Mouse (Mus musculus) CH12.LX (cell line): Measurements from ENCODE around the gene Arhgef33. TPM values are rescaled to one million over a fixed set of nuclear protein-coding genes. Genes with fewer than 3 reads are reported as not detected.

Source experiments
- DNase-seq: peaks from one replicate; pipeline ENCODE4 v3.0.0-alpha.2; 2013; ENCODE audit errors: extremely low read depth
- H3K27ac ChIP-seq: 2 replicates; pipeline ENCODE4 v1.5.1; 2012; ENCODE audit warnings: low read depth, mild to moderate bottlenecking, control low read depth, moderate library complexity; ENCODE audit not compliant: insufficient read depth
- H3K27me3 ChIP-seq: replicated peaks from 2 replicates; pipeline ENCODE3; 2012; ENCODE audit warnings: inconsistent platforms
- H3K36me3 ChIP-seq, 2 experiments: replicated peaks in 1 of 2; 2 replicates each; pipeline versions ENCODE3 to v1.6.1; 2012; ENCODE audit warnings: inconsistent platforms in 1 of 2, low read length in 1 of 2, mild to moderate bottlenecking in 1 of 2, mixed read lengths in 1 of 2, moderate library complexity in 1 of 2; ENCODE audit not compliant: control insufficient read depth in 1 of 2, insufficient read depth in 1 of 2
- H3K4me1 ChIP-seq, 2 experiments: 2 replicates each; pipeline ENCODE4 v1.6.1; 2012; ENCODE audit warnings: inconsistent platforms in 1 of 2, moderate library complexity in 1 of 2; ENCODE audit not compliant: insufficient read depth in 2 of 2, control insufficient read depth in 1 of 2
- H3K4me2 ChIP-seq: 2 replicates; pipeline ENCODE4 v1.6.1; 2012; ENCODE audit warnings: low read depth, mild to moderate bottlenecking, control low read depth; ENCODE audit not compliant: poor library complexity, insufficient read depth, severe bottlenecking
- H3K4me3 ChIP-seq, 3 experiments: fragments of 150-350 bp in 1 of 3; sonication (generic) in 1 of 3; replicated peaks in 1 of 3; 2 replicates each; pipeline versions ENCODE3 to v1.5.1; 2011 to 2012; ENCODE audit warnings: low read depth in 2 of 3, low read length in 2 of 3, mild to moderate bottlenecking in 2 of 3, moderate library complexity in 2 of 3, control low read depth in 1 of 3, improper control_type of control experiment in 1 of 3, inconsistent platforms in 1 of 3, mixed read lengths in 1 of 3; ENCODE audit not compliant: poor library complexity in 1 of 3
- H3K79me2 ChIP-seq: replicated peaks from 2 replicates; pipeline ENCODE4 v1.6.1; 2012; ENCODE audit warnings: mild to moderate bottlenecking, moderate library complexity; ENCODE audit not compliant: control insufficient read depth, poor library complexity, insufficient read depth, severe bottlenecking; ENCODE audit errors: extremely low read depth
- H3K9ac ChIP-seq: 2 replicates; pipeline ENCODE4 v1.6.1; 2012; ENCODE audit warnings: low read depth, mild to moderate bottlenecking, control low read depth, moderate library complexity; ENCODE audit not compliant: insufficient read depth
- H3K9me3 ChIP-seq: replicated peaks from 2 replicates; pipeline ENCODE3; 2012; ENCODE audit warnings: low read length, inconsistent platforms, mixed read lengths
- BHLHE40 ChIP-seq: IDR thresholded peaks from 2 replicates; pipeline ENCODE4 v1.6.1; 2011; ENCODE audit warnings: mild to moderate bottlenecking, low read depth, low read length, improper control_type of control experiment
- CHD1 ChIP-seq: IDR thresholded peaks from 2 replicates; pipeline ENCODE4 v1.6.1; 2012; ENCODE audit warnings: low read depth, low read length, improper control_type of control experiment, inconsistent platforms
- CHD2 ChIP-seq: IDR thresholded peaks from 2 replicates; pipeline ENCODE4 v1.6.1; 2011; ENCODE audit warnings: low read length, improper control_type of control experiment
- CTCF ChIP-seq, 2 experiments: IDR thresholded peaks in 1 of 2; conservative IDR thresholded peaks in 1 of 2; 2 replicates each; pipeline ENCODE4 v1.5.1; 2011 to 2012; ENCODE audit warnings: low read depth in 2 of 2, low read length in 2 of 2, improper control_type of control experiment in 1 of 2, inconsistent platforms in 1 of 2, mild to moderate bottlenecking in 1 of 2, moderate library complexity in 1 of 2
- E2F4 ChIP-seq: IDR thresholded peaks from 2 replicates; pipeline ENCODE4 v1.6.1; 2011; ENCODE audit warnings: low read depth, low read length, improper control_type of control experiment; ENCODE audit not compliant: insufficient replicate concordance
- EP300 ChIP-seq: IDR thresholded peaks from 2 replicates; pipeline ENCODE4 v1.6.1; 2011; ENCODE audit warnings: low read length, improper control_type of control experiment
- ETS1 ChIP-seq: conservative IDR thresholded peaks from 2 replicates; pipeline ENCODE4 v1.6.1; 2012; ENCODE audit warnings: low read depth, mild to moderate bottlenecking, inconsistent platforms, low read length, improper control_type of control experiment, moderate library complexity
- GABPA ChIP-seq: IDR thresholded peaks from 2 replicates; pipeline ENCODE4 v1.6.1; 2012; ENCODE audit warnings: low read depth, low read length, improper control_type of control experiment, inconsistent platforms; ENCODE audit not compliant: insufficient replicate concordance
- HCFC1 ChIP-seq: IDR thresholded peaks from 2 replicates; pipeline ENCODE4 v1.6.1; 2012; ENCODE audit warnings: low read depth, mild to moderate bottlenecking, inconsistent platforms, low read length, improper control_type of control experiment
- MAFK ChIP-seq: IDR thresholded peaks from 2 replicates; pipeline ENCODE4 v1.6.1; 2011; ENCODE audit warnings: low read length, improper control_type of control experiment; ENCODE audit not compliant: insufficient replicate concordance
- MAX ChIP-seq: IDR thresholded peaks from 2 replicates; pipeline ENCODE4 v1.6.1; 2011; ENCODE audit warnings: low read length, improper control_type of control experiment
- MAZ ChIP-seq: IDR thresholded peaks from 2 replicates; pipeline ENCODE4 v1.6.1; 2012; ENCODE audit warnings: low read depth, mild to moderate bottlenecking, inconsistent platforms, low read length, improper control_type of control experiment, moderate library complexity
- MXI1 ChIP-seq: IDR thresholded peaks from 2 replicates; pipeline ENCODE4 v1.6.1; 2011; ENCODE audit warnings: mild to moderate bottlenecking, low read depth, low read length, improper control_type of control experiment
- MYC ChIP-seq: IDR thresholded peaks from 2 replicates; pipeline ENCODE4 v1.6.1; 2011; ENCODE audit warnings: low read depth, mild to moderate bottlenecking, improper control_type of control experiment, low read length
- NELFE ChIP-seq: IDR thresholded peaks from 2 replicates; pipeline ENCODE4 v1.6.1; 2011; ENCODE audit warnings: low read depth, low read length, improper control_type of control experiment
- NRF1 ChIP-seq: IDR thresholded peaks from 2 replicates; pipeline ENCODE4 v1.6.1; 2014; ENCODE audit warnings: low read depth, mild to moderate bottlenecking, inconsistent platforms, low read length, improper control_type of control experiment, moderate library complexity
- POLR2A ChIP-seq: IDR thresholded peaks from 2 replicates; pipeline ENCODE4 v1.6.1; 2011; ENCODE audit warnings: low read depth, mild to moderate bottlenecking, improper control_type of control experiment, low read length
- POLR2AphosphoS2 ChIP-seq: IDR thresholded peaks from 2 replicates; pipeline ENCODE4 v1.6.1; 2011; ENCODE audit warnings: low read depth, low read length, improper control_type of control experiment
- TBP ChIP-seq: conservative IDR thresholded peaks from 2 replicates; pipeline ENCODE4 v1.6.1; 2011; ENCODE audit warnings: low read depth, low read length, improper control_type of control experiment
- TCF12 ChIP-seq: IDR thresholded peaks from 2 replicates; pipeline ENCODE4 v1.6.1; 2014; ENCODE audit warnings: low read depth, mild to moderate bottlenecking, inconsistent platforms, low read length, improper control_type of control experiment
- USF2 ChIP-seq: conservative IDR thresholded peaks from 2 replicates; pipeline ENCODE4 v1.6.1; 2011; ENCODE audit warnings: low read depth, low read length, improper control_type of control experiment
- ZC3H11A ChIP-seq: IDR thresholded peaks from 2 replicates; pipeline ENCODE4 v1.6.1; 2012; ENCODE audit warnings: low read depth, mild to moderate bottlenecking, inconsistent platforms, low read length, improper control_type of control experiment
- ZMIZ1 ChIP-seq: IDR thresholded peaks from 2 replicates; pipeline ENCODE4 v1.6.1; 2012; ENCODE audit warnings: low read depth, mild to moderate bottlenecking, inconsistent platforms, low read length, improper control_type of control experiment
- dilution Hi-C: fragments of 300-500 bp; cut with MboI; formaldehyde crosslinking; loops from 2 replicates; pipeline ENCODE4 v1.14.3; 2020; ENCODE audit warnings: low sequenced_read_pairs; ENCODE audit not compliant: extremely low pct_unique_long_range_greater_than_20kb, extremely low pct_ligation_motif_present
- in situ Hi-C: fragments of 300-500 bp; cut with MboI; formaldehyde crosslinking; loops from 3 replicates; pipeline ENCODE4 v1.14.3; 2019; ENCODE audit warnings: low sequenced_read_pairs, low pct_ligation_motif_present, low pct_unique_long_range_greater_than_20kb, mixed read lengths
- polyA plus RNA-seq: library from polyadenylated mRNA; unstranded; fragments of >175 nt; gene quantifications from 2 replicates; pipeline ENCODE4 v1.2.1, GENCODE M21; 2012; ENCODE audit warnings: low read depth; ENCODE audit not compliant: insufficient read length
- total RNA-seq, 2 experiments: library from RNA; depleted of rRNA; stranded (reverse); fragments of 300-350 nt in 1 of 2; fragments of >200 nt in 1 of 2; gene quantifications; 2 replicates each; pipeline ENCODE4 v1.2.3; 2012 to 2014

Arhgef33 gene
- total and polyA plus RNA-seq, 3 experiments: 0.55 TPM; not detected in 2

DNA sequence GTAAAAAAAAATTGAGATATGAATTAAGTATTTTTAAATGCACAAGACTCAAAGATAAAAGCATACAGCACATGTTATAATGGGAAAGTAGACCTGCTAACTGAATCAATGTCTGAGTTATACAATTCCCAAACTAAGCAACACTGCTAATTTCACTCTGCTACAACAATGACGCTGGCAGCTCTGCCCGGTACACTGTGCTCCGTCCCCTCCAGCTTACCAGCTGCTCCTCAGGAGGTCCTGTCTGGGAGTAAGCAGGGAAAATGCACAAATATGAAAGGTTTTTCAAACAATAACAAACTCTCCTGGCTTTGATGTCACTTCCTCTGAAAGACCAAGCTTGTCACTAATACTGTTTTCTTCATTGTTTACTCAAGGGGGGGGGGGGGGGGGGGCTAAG is 127.2 kb downstream of the Arhgef33 start:
- Histone ChIP-seq H3K36me3 (peaks cover 37 to 73% of the 10 kb centered on the region in 2 experiments), H3K4me1 (no peaks in the 10 kb centered on the region), H3K27ac (no peak overlapping the region), H3K9me3 (no peaks in the 10 kb centered on the region), H3K27me3 (no peaks in the 10 kb centered on the region), H3K4me2 (no peak overlapping the region), H3K4me3 (no peak overlapping the region), H3K9ac (no peak overlapping the region), H3K79me2 (no peaks in the 10 kb centered on the region)
- no peak for TF ChIP-seq MAFK
- no peak for TF ChIP-seq EP300
- TF ChIP-seq ZMIZ1: no peak
- no peak for TF ChIP-seq E2F4
- no peak for TF ChIP-seq TBP
- no peak for TF ChIP-seq POLR2A
- no peak for TF ChIP-seq CHD2
- no peak for TF ChIP-seq MXI1
- no peak for TF ChIP-seq BHLHE40
- no peak for TF ChIP-seq NELFE
- no peak for TF ChIP-seq MAX
- no peak for DNase-seq
- dilution Hi-C loops (no loop called here), in situ Hi-C loops (no loop called here)

DNA sequence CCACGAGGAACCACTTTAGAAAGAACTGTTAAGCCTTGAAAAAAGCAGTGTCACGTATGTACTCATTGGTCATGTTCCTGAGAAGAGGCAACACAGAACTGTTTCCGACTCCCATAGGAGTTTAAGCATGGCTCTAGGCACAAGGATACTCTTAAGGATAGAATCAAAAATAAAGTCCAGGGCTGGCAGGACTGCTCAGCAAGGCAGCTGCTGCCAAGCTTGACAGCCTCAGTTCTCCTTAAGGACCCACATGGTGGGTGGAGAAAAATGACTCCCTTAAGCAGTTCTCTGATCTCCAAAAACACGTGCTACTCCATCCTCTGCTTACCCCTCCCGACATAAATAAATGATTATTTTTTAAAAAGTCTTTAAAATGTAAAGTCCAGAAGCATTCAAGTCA is 128.5 kb downstream of the Arhgef33 start:
- TF ChIP-seq NELFE (no peak), MAX (no peak), CTCF (conservative IDR thresholded peaks at IDR 0.05 in 1 of 2, IDR thresholded peaks at IDR 0.05 in 1 of 2; ENCODE audit: low read depth in 2 of 2, low read length in 2 of 2) (no peak), GABPA (no peak)

DNA sequence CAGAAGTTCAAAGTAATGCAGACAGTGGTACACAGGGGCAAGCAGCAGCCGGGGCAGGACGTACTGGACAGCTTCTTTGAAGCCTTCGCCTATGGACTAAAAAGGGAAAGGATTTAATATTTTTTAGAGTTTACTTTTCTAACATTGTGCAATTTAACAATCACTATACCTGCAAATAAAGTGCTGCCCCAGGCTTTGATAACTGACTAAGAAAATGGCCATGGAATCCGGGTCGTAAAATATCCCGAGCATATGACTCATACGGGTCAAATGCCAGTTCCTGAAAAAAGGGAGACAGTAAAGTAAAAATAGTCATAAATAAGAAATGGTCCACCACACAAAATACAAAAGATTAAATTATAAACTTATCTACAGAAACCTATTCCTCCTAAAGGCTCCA is 138.2 kb downstream of the Arhgef33 start:
- Histone ChIP-seq H3K27ac (no peak overlapping the region), H3K4me2 (no peak overlapping the region), H3K36me3 (peaks cover 52 to 83% of the 10 kb centered on the region in 2 experiments), H3K9ac (no peak overlapping the region), H3K4me3 (no peak overlapping the region), H3K79me2 (no peaks in the 10 kb centered on the region), H3K4me1 (peaks cover 0 to 6% of the 10 kb centered on the region in 2 experiments; a peak in 1 of 4 replicates), H3K27me3 (no peaks in the 10 kb centered on the region), H3K9me3 (no peaks in the 10 kb centered on the region)
- dilution Hi-C loops: no loop called here
- TF ChIP-seq MAZ (no peak), MAX (no peak), EP300 (no peak), TCF12 (no peak), HCFC1 (no peak), CHD1 (no peak), MYC (no peak), ZC3H11A (no peak), POLR2AphosphoS2 (no peak), USF2 (no peak), ETS1 (no peak), NRF1 (no peak)
- DNase-seq: no peak
- in situ Hi-C loops: no loop called here

More for the DNA sequence above, 128.5 kb downstream of the Arhgef33 start:
- Histone ChIP-seq H3K36me3 (peaks cover 35 to 79% of the 10 kb centered on the region in 2 experiments), H3K4me2 (no peak overlapping the region), H3K79me2 (no peaks in the 10 kb centered on the region), H3K4me3 (no peak overlapping the region), H3K27me3 (no peaks in the 10 kb centered on the region), H3K9me3 (no peaks in the 10 kb centered on the region), H3K4me1 (no peaks in the 10 kb centered on the region), H3K27ac (no peak overlapping the region), H3K9ac (no peak overlapping the region)
- DNase-seq: no peak
- dilution Hi-C loops (no loop called here), in situ Hi-C loops (no loop called here)
